Mouse (Mus musculus) inflammation-experienced regulatory T-cells, adult 6 months (primary cell): ENCODE measurements around the gene Epb41l1. TPM values are rescaled to one million over a fixed set of nuclear protein-coding genes. Genes with fewer than 3 reads are reported as not detected.

Source experiments
- ATAC-seq: one replicate; pipeline ENCODE4 v1.8.0; 2017
- polyA plus RNA-seq, 3 experiments: library from polyadenylated mRNA; unstranded; fragments of 100-300 nt; shearing (Covaris generic); gene quantifications; one replicate each; pipeline ENCODE4 v1.2.1; 2017

Gene Epb41l1
- polyA plus RNA-seq, 3 experiments from 2014 or later = 0.07 to 0.09 TPM; not detected in 1

- no peak for ATAC-seq
These were observed 41.7 kb downstream of the Epb41l1 start for GRCm38 (mm10) chr2:156462154-156463029.

DNA sequence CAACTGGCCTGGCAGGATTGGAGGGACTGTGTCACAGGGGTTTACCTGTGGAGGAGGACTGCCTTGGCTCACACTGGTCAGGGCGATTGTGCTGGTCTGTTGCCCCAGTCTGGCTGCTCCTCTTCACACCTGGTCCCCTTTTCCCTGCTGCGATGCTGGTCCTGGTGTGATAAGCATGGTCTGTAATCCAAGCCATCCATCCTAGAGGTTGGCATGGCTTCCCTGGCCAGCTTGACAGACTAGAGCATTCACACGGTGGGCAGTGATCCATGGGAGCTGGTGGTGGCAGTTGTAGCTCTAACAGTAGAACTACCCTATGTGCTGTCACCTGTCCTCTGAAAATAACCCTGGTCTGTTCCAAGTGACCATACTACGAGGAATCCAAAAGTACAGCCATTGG lies 43.7 kb downstream of the Epb41l1 start:
- no peak for ATAC-seq

GRCm38 (mm10) chr2:156467538-156467937 lies 46.8 kb downstream of the Epb41l1 start:
- ATAC-seq = no peak

- ATAC-seq = no peak
These were observed 48.2 kb downstream of the Epb41l1 start for GRCm38 (mm10) chr2:156468890-156469289.

DNA sequence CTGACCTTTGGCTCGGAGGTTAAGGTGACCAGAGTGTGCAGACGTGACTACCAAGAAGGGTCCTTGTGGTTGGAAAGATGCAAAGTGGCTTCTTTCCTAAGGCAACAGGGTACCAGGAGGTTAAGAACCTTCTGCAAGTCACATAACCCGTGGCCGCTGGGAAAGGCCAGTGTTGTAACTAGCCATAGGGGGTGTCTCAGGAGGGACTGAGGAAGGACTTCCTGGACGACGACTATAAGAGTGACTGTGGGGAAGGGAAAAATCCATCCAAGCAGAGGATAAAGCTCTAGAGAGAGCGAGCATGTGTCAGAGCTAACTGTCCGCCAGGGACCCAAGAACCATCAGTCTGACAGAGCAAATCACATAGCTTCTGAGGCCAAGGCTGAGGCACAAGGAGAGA lies 48.8 kb downstream of the Epb41l1 start:
- no peak for ATAC-seq

DNA sequence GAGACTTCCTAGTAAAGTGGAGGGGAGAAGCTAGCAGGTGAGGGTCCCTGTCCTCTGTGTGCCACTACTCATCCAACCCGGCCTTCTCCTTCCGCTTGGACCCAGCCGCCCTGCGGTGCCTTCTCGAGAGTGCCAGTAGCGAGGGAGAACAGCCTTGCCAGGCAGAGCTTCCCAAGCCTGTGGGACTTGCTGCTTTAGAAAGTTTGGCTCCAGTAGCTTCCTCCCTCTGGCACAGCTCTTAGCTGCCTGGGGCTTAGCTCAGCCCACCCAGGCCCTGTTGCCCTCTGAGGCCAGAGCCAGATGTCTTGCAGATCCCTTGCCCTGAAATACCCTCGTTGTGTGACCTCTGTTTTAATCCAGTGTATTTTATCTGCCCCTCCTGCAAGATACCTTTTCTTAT lies 50.2 kb downstream of the Epb41l1 start:
- no peak for ATAC-seq

- no peak for ATAC-seq
These were observed 51.6 kb downstream of the Epb41l1 start for GRCm38 (mm10) chr2:156472336-156472735.

DNA sequence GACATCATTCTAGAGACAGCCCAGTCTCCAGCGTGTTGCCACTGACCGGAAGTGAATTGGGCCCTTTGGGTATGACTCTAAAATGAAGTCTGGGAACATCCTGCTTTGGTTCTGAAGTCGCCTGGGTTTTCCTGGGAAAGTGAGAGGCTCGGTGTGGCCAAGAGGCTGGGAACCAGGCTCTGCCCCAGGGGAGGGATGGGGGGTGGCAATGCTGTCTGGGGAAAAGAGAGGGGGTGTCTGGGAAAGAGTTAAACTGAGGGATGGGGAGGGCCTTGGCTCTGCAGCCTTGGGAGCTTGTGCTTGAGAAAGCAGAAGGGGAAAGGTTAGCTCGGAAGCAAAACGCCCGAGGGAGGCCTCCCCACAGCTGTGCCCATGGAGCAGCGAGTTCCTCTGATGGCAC lies 53.0 kb downstream of the Epb41l1 start:
- no peak for ATAC-seq

DNA sequence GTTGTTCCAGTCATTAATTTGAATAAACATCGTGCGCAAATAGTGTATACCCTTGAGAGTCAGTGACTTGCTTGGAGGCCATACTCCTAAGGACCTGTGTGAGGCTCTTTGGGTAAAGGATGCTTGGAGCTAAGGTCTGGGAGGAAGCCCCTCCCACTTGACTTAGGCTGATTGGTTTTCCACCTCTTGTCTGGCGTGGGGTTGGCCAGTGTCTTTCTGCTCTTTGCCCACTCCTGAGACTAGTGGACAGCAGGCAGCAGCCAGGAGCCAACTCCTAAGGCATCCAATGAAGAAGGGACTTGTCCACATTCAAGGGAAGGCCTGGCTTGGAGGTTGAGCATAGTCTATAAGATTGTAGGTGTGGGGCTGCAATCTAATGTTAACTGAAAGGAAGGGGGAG lies 53.4 kb downstream of the Epb41l1 start:
- no peak for ATAC-seq

DNA sequence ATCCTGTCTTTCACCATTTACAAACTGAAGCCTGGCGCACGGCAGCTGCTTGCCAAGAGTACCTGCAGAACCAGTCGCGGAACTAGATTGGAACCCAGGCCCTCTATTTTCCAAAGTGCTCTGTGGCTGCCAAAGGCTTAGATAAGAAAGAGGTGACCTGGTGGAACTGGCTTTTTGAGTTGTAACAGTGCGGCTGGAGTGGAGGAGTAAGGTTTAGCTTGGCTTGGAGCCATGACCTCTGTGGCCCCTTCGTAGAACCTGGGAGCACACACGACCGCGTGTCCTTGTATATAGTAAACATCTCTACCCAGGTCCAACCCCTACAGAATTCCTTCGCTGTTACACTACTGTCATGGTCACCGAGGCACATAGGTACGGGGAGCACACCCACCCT lies 54.2 kb downstream of the Epb41l1 start:
- no peak for ATAC-seq

GRCm38 (mm10) chr2:156475285-156476110 lies 54.8 kb downstream of the Epb41l1 start:
- ATAC-seq = no peak

GRCm38 (mm10) chr2:156476111-156476747 lies 55.5 kb downstream of the Epb41l1 start:
- ATAC-seq = no peak

- no peak for ATAC-seq
These were observed 56.0 kb downstream of the Epb41l1 start for GRCm38 (mm10) chr2:156476748-156477151.

DNA sequence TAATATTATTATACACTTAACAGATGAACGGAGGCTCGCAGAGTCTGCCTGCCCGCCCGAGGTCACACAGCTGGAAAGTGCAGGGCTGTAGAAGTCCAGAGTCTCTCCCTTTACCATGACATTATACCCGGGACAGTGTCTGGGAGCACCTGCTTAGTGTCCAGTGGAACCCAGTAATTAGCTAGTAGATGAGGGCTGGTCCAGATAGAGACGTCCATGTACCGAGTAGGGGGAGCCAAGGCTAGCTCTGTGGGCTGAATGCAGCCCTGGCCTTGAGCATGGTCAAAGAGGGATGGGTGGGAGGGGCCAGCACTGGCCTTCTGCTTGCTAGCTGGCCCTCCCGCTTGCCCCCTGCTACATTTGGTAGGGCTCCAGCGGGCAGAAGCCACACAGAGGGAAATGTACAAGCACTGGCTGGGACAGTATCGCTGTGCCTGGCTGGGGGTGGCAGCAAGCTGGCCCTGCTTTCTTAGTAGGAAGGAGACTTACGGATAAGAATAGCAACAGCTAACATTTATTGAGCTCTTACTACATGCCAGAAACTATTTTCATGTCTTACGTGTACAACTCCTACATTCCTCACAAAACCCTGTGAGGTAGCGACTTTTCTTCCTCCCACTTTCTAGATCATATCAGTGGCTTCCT lies 57.5 kb downstream of the Epb41l1 start:
- ATAC-seq = no peak

- no peak for ATAC-seq
These were observed 59.1 kb downstream of the Epb41l1 start for GRCm38 (mm10) chr2:156479833-156480232.

DNA sequence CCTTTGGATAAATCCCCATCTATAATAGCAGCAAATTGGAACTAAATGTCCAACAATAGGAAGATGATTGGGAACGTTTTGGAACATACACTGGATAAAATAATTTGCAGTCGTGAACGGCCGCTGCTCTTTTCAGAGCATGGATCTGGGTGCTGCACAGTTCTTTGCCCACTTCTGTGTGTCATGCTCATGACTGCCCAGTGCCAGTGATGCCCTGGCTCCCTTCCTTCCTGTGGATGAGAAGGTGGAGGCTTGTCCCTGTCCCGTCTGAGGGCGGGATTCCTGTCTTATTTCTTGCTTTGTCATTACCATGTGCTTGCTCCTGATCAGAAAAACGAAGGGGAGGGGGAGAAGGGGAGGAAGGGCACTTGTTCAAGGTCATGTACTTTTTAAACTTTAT lies 59.6 kb downstream of the Epb41l1 start:
- no peak for ATAC-seq

GRCm38 (mm10) chr2:156482299-156482698 lies 61.6 kb downstream of the Epb41l1 start:
- peak; percentile 35 for ATAC-seq

DNA sequence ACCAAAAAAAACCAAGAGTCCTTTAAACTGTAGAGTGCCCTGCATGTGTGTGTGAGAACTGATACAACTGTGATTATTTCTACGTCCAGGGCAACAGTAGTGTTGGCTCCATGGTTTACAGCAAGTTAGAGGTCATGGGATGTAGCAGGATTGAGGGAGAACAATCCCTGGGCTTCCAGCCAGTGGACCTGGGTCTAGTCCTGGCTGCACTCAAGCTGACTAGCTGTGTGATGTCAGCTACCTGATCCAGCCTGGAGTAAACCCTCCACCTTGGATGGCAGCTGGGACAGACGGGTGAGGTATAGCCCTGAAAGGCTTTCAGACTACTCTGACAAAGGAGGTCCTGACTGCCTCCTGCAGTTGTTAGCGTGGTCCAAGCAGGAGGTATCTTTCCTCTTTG lies 62.1 kb downstream of the Epb41l1 start:
- ATAC-seq = no peak

DNA sequence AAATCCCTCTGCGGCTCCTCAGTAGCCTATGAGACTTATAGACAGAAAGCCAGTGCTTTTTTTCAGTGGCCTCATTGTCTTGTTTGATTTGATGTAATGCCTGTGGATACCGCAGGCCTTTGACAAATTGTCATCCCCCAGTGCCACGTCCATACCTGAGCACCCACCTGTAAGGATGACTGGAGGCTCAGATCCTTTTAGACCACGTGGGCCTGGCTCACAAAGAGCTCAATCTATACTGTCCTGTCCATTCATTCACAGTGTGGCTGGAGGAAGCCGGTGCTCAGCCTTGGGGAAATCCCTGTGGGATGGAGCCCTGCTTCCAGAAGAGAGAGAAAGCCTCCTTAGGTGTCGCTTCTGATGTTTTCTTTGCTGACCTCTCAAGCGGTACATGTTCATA lies 62.5 kb downstream of the Epb41l1 start:
- ATAC-seq = no peak

DNA sequence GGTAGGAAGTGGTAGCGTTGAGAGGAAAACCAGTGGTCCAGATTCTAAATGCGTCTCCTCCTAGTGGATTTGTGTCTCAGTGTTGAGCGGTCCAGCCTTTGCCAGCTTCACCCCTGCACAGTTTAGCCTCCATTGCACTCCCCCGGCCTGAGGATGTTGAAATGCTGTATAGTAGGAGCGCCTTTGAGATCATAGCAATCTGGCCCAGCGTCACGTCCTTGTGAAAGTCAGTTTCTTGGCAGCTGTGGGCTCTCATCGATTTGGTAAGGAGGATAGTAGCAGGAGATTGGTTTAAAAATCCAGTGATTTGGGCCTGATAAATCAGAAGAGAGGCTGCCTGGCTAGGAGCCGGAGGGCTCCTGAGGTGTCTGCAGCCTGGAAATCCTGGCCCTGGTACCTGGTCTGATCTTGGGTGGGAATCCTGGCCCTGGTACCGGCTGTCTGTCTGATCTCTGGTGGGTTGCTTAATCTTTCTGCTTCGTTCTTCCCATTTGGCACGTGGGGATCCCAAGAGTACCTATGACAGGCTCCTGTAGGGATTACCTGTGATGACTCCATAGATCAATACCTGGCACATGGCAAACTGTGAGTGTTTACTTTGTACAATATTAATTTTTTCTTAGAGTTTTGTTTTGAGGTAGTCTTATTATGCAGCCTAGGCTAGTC lies 65.5 kb downstream of the Epb41l1 start:
- no peak for ATAC-seq

- ATAC-seq = no peak
These were observed 67.0 kb downstream of the Epb41l1 start for GRCm38 (mm10) chr2:156487589-156488160.
